Mouse (Mus musculus): ENCODE measurements around the gene Lrrc2. TPM values are rescaled to one million over a fixed set of nuclear protein-coding genes. Genes with fewer than 3 reads are reported as not detected.

Gene Lrrc2
- polyA plus RNA-seq, 1 experiment from 2014 or later = 0.06 TPM

DNA sequence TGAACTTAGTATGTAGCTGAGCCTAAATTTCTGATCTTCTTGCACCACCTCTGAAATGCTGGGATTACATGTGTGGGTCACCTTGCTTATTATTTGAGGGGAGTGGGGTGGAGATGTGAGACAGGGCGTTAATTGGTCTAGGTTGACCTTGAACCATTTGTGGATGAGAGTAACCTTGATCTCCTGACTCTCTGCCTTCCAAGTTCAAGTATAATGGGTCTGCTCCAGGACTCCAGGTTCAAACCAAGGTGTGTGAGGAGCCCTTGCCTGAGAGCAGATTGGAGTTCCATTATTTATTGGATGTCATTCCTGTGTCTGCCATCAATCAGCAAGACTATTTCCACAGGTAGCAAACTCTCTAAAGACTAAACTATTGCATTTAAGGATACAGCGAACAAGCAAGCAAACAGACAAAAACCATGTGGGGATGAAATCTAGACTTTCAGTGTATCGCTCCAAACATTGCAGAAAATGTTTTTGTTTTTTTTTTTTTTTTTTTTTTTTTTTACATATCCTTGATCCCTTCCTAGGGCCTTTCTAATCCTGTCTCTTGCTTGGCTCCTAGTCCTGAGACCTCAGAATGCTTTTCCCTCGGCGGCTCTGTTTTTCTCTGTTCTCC lies 1.7 kb downstream of the Lrrc2 start:
- 44% methylated on average over 5 of the region's 5 CpGs for WGBS
- peak overlapping the region; percentile 53 for H3K9ac ChIP-seq (ENCODE audit: low read depth, low read length)
- peaks cover 3% of the 10 kb centered on the region; the same call in 1 of the 2 replicates for H3K27me3 ChIP-seq (ENCODE audit: control insufficient read depth, insufficient read depth, low read length)
- H3K9me3 ChIP-seq (ENCODE audit: control insufficient read depth, low read length) = no peaks in the 10 kb centered on the region
- H3K4me1 ChIP-seq (replicated peaks; ENCODE audit: control insufficient read depth, insufficient read depth, low read length) = no peaks in the 10 kb centered on the region
- peak overlapping the region; percentile 91 for H3K4me2 ChIP-seq (replicated peaks; ENCODE audit: low read depth, low read length)
- H3K36me3 ChIP-seq (ENCODE audit: control insufficient read depth, insufficient read depth, low read length) = no peaks in the 10 kb centered on the region
- DNase-seq (ENCODE audit: low spot score) = no peak
- ATAC-seq (ENCODE audit: low FRiP score) = no peak
- peak overlapping the region; percentile 49 for H3K4me3 ChIP-seq (ENCODE audit: low read depth, low read length)
- H3K27ac ChIP-seq (ENCODE audit: low read depth, low read length) = no peak overlapping the region

DNA sequence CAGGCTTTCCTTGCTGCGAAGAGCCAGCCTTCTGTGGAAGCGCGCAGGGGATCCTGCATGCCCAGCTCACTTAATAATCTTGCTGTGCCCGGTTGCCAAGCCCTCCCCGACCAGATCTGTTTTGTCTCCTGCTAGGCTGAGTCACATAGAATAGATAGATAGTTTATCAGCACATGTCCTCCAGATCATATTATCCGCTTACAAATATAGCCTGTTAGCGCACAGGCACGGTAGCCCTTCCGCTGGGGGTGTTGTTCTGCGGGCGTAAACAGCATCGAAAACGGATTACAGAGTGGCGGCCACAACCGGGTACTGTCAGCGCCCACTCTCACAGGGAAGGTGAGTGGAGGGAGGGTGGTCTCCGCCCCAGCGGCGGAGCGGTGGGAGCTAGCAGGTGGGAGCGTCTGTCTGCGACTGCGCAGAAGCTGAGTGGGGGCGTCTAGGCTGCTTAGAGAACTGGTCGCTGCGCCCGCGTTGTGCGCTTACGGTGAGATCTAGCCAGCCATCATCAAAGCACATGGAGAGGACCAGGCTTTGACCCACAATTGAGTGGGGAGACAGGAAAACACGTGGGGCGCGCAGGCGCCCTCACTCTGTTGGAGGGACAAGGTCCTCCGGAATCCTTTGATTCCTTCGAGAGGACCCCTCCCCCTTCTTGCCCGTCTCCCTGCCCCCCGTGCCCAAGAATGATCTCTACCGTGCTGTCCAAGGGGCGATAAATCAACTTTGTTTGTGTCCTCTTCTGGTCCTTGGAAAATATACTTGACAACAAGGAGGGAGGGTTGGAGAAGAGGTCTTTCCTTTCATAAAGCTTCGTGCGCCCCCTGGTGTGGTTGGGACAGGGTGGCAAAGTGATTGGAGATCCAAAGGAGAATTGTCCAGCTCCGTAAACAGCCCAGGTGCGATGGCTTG lies 2.5 kb downstream of the Lrrc2 start:
- DNase-seq (ENCODE audit: low spot score) (peak; percentile 85), ATAC-seq (ENCODE audit: low FRiP score) (peak; percentile 76)
- H3K9ac ChIP-seq (ENCODE audit: low read depth, low read length) = peak overlapping the region; percentile 53
- H3K36me3 ChIP-seq (ENCODE audit: control insufficient read depth, insufficient read depth, low read length) = no peaks in the 10 kb centered on the region
- peak overlapping the region; percentile 49 for H3K4me3 ChIP-seq (ENCODE audit: low read depth, low read length)
- 1% methylated on average over 44 of the region's 44 CpGs for WGBS
- no peaks in the 10 kb centered on the region for H3K4me1 ChIP-seq (replicated peaks; ENCODE audit: control insufficient read depth, insufficient read depth, low read length)
- H3K4me2 ChIP-seq (replicated peaks; ENCODE audit: low read depth, low read length) = peak overlapping the region; percentile 91
- H3K9me3 ChIP-seq (ENCODE audit: control insufficient read depth, low read length) = no peaks in the 10 kb centered on the region
- 0 out of 2 replicates have a peak, but pooled peaks cover 3% of the 10 kb centered on the region for H3K27me3 ChIP-seq (ENCODE audit: control insufficient read depth, insufficient read depth, low read length)
- H3K27ac ChIP-seq (ENCODE audit: low read depth, low read length) = no peak overlapping the region

- Histone ChIP-seq H3K9me3 (ENCODE audit: control insufficient read depth, low read length) (no peaks in the 10 kb centered on the region), H3K4me3 (ENCODE audit: low read depth, low read length) (no peak overlapping the region), H3K4me1 (replicated peaks; ENCODE audit: control insufficient read depth, insufficient read depth, low read length) (no peaks in the 10 kb centered on the region), H3K27ac (ENCODE audit: low read depth, low read length) (no peak overlapping the region), H3K4me2 (replicated peaks; ENCODE audit: low read depth, low read length) (no peak overlapping the region), H3K9ac (ENCODE audit: low read depth, low read length) (no peak overlapping the region), H3K36me3 (ENCODE audit: control insufficient read depth, insufficient read depth, low read length) (no peaks in the 10 kb centered on the region), H3K27me3 (ENCODE audit: control insufficient read depth, insufficient read depth, low read length) (0 out of 2 replicates have a peak, but pooled peaks cover 3% of the 10 kb centered on the region)
- DNase-seq (ENCODE audit: low spot score) (no peak), ATAC-seq (ENCODE audit: low FRiP score) (no peak)
- WGBS = 66% methylated on average over 2 of the region's 2 CpGs
These were observed 3.5 kb downstream of the Lrrc2 start for GRCm38 (mm10) chr9:110954681-110955445.

DNA sequence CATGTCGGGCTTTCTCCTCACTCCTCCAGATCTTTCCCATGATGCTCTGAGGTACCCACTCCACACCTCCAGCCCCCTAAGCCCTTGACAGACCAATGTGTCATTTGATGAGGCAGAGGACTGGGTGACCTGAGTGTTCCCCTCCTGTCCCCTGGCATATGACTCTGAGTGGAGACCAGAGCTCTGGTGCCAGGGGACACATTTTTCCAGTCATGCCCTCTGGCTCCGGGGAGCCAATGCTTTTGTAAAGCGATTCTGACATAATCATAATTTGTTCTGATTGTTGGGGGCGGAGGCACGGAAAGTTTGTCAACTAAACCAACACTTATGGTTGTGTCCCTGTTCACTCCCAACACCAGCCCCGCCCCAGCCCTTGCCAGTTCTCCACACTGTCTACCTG lies 4.6 kb downstream of the Lrrc2 start:
- Histone ChIP-seq H3K9ac (ENCODE audit: low read depth, low read length) (no peak overlapping the region), H3K9me3 (ENCODE audit: control insufficient read depth, low read length) (no peaks in the 10 kb centered on the region), H3K4me2 (replicated peaks; ENCODE audit: low read depth, low read length) (no peak overlapping the region), H3K4me3 (ENCODE audit: low read depth, low read length) (no peak overlapping the region), H3K27ac (ENCODE audit: low read depth, low read length) (no peak overlapping the region), H3K27me3 (ENCODE audit: control insufficient read depth, insufficient read depth, low read length) (0 out of 2 replicates have a peak, but pooled peaks cover 3% of the 10 kb centered on the region), H3K36me3 (ENCODE audit: control insufficient read depth, insufficient read depth, low read length) (no peaks in the 10 kb centered on the region), H3K4me1 (replicated peaks; ENCODE audit: control insufficient read depth, insufficient read depth, low read length) (no peaks in the 10 kb centered on the region)
- ATAC-seq (ENCODE audit: low FRiP score) (no peak), DNase-seq (ENCODE audit: low spot score) (no peak)
- WGBS = 86% methylated on average over 6 of the region's 6 CpGs

DNA sequence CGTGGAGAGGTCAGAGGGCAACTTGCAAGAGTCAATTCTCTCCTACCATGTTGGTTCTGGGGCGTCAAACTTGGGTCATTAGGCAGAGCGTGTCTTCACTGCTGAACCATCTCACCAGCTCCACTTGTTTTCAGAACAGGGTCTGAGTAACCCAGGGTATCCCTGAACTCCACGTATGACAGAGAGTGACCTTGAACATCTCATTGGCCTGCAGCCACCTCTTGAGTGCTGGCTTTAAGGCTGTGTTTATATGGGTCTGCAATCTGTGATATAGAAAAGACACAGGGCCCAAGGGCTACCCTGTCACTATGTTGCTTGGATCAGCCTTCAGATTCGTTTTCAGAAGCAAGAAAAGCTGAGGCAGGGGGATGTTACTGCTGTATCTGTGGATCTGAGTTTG lies 8.3 kb downstream of the Lrrc2 start:
- 82% methylated on average over 5 of the region's 5 CpGs for WGBS
- Histone ChIP-seq H3K4me1 (replicated peaks; ENCODE audit: control insufficient read depth, insufficient read depth, low read length) (no peaks in the 10 kb centered on the region), H3K9me3 (ENCODE audit: control insufficient read depth, low read length) (no peaks in the 10 kb centered on the region), H3K4me3 (ENCODE audit: low read depth, low read length) (no peak overlapping the region), H3K27ac (ENCODE audit: low read depth, low read length) (no peak overlapping the region), H3K4me2 (replicated peaks; ENCODE audit: low read depth, low read length) (no peak overlapping the region), H3K27me3 (ENCODE audit: control insufficient read depth, insufficient read depth, low read length) (no peaks in the 10 kb centered on the region), H3K36me3 (ENCODE audit: control insufficient read depth, insufficient read depth, low read length) (no peaks in the 10 kb centered on the region), H3K9ac (ENCODE audit: low read depth, low read length) (no peak overlapping the region)
- ATAC-seq (ENCODE audit: low FRiP score) (no peak), DNase-seq (ENCODE audit: low spot score) (no peak)

DNA sequence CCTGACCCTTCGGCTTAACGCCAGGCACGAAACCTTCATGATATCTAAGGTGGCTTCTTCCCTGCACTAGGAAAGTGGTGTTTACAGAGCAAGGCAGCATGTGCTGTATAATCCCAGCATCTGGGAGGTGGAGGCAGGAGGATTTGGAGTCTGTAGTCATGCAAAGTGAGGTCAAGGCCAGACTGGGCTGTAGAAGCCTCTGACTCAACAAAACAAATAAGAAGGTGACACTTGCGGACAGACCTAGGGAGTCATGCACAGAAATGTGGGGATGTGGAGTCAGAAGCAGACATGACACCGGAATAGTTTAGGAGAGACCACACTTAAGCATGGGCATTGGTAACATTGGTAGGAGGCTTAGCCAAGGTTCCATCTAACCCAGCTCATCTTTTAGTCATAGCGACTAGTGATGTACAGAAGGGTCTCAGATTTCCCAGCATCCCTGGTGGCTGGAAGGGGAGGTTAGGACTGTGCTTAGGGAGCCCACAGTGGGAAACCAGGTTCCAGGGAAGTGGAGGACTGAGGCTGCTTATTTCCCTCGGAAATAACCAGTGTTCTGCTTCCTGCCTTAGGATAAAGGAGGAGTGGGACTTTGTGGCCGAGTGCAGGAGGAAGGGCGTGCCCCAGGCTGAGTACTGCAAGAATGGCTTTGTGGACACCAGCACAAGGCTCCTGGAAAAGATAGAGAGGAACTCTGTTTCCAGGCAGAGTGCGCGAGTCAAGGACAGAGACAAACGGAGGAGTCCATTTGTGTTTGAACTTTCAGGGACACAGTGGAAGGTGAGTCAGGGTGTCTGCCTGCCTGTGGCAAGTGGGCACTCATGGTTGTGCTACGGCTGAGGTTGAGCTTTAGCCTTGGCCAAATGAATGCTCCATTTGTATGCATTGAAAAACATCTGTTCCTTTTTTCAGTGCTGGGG lies 9.1 kb downstream of the Lrrc2 start:
- Histone ChIP-seq H3K4me2 (replicated peaks; ENCODE audit: low read depth, low read length) (no peak overlapping the region), H3K27ac (ENCODE audit: low read depth, low read length) (no peak overlapping the region), H3K4me3 (ENCODE audit: low read depth, low read length) (no peak overlapping the region), H3K9ac (ENCODE audit: low read depth, low read length) (no peak overlapping the region), H3K4me1 (replicated peaks; ENCODE audit: control insufficient read depth, insufficient read depth, low read length) (no peaks in the 10 kb centered on the region), H3K36me3 (ENCODE audit: control insufficient read depth, insufficient read depth, low read length) (no peaks in the 10 kb centered on the region), H3K27me3 (ENCODE audit: control insufficient read depth, insufficient read depth, low read length) (no peaks in the 10 kb centered on the region), H3K9me3 (ENCODE audit: control insufficient read depth, low read length) (no peaks in the 10 kb centered on the region)
- no peak for ATAC-seq (ENCODE audit: low FRiP score)
- no peak for DNase-seq (ENCODE audit: low spot score)
- WGBS = 86% methylated on average over 13 of the region's 13 CpGs

- ATAC-seq (ENCODE audit: low FRiP score) (no peak), DNase-seq (ENCODE audit: low spot score) (no peak)
- H3K9ac ChIP-seq (ENCODE audit: low read depth, low read length) = no peak overlapping the region
- no peak overlapping the region for H3K27ac ChIP-seq (ENCODE audit: low read depth, low read length)
- no peaks in the 10 kb centered on the region for H3K4me1 ChIP-seq (replicated peaks; ENCODE audit: control insufficient read depth, insufficient read depth, low read length)
- WGBS = 100% methylated on average over 8 of the region's 8 CpGs
- H3K4me2 ChIP-seq (replicated peaks; ENCODE audit: low read depth, low read length) = no peak overlapping the region
- H3K27me3 ChIP-seq (ENCODE audit: control insufficient read depth, insufficient read depth, low read length) = no peaks in the 10 kb centered on the region
- no peaks in the 10 kb centered on the region for H3K36me3 ChIP-seq (ENCODE audit: control insufficient read depth, insufficient read depth, low read length)
- no peak overlapping the region for H3K4me3 ChIP-seq (ENCODE audit: low read depth, low read length)
- no peaks in the 10 kb centered on the region for H3K9me3 ChIP-seq (ENCODE audit: control insufficient read depth, low read length)
These were observed 10.0 kb downstream of the Lrrc2 start for GRCm38 (mm10) chr9:110961386-110961785.

- Histone ChIP-seq H3K4me1 (replicated peaks; ENCODE audit: control insufficient read depth, insufficient read depth, low read length) (no peaks in the 10 kb centered on the region), H3K27ac (ENCODE audit: low read depth, low read length) (no peak overlapping the region), H3K4me3 (ENCODE audit: low read depth, low read length) (no peak overlapping the region), H3K27me3 (ENCODE audit: control insufficient read depth, insufficient read depth, low read length) (no peaks in the 10 kb centered on the region), H3K9ac (ENCODE audit: low read depth, low read length) (no peak overlapping the region), H3K9me3 (ENCODE audit: control insufficient read depth, low read length) (no peaks in the 10 kb centered on the region), H3K36me3 (ENCODE audit: control insufficient read depth, insufficient read depth, low read length) (no peaks in the 10 kb centered on the region), H3K4me2 (replicated peaks; ENCODE audit: low read depth, low read length) (no peak overlapping the region)
- ATAC-seq (ENCODE audit: low FRiP score) = no peak
- DNase-seq (ENCODE audit: low spot score) = no peak
- 93% methylated on average over 8 of the region's 8 CpGs for WGBS
These were observed 12.3 kb downstream of the Lrrc2 start for GRCm38 (mm10) chr9:110963566-110964115.
